Comparison of ENCODE assay signal across 11 mouse cellular contexts in genomic region chr6:137803456-137804005, GRCm38 (mm10).
"Had no signal": no experiment of that assay in that cellular context is flagged by ENCODE, and none has a peak within 500 bp of the region (broad histone marks: within the 10 kb centered on the region; RNA-seq: fewer than 3 reads in every experiment).

No protein-coding gene starts in this region.

- DNase-seq: kidney, adult 8-10 months; lung, adult 18-20 months; right cerebral cortex, postnatal 14 days; thymus, adult 2 months; thymus, postnatal 25 days had no signal

- ATAC-seq: midbrain, embryonic 16.5 days had no signal

- H3K9me3 ChIP-seq: stomach, embryonic 15.5 days had no signal

- H3K4me1 ChIP-seq: midbrain, embryonic 12.5 days; neural tube, embryonic 13.5 days; stomach, embryonic 15.5 days had no signal

- H3K4me2 ChIP-seq: limb, embryonic 13.5 days; midbrain, embryonic 12.5 days; neural tube, embryonic 13.5 days; stomach, embryonic 15.5 days had no signal

- H3K27ac ChIP-seq: limb, embryonic 13.5 days; liver, embryonic 14.5 days; midbrain, embryonic 12.5 days; neural tube, embryonic 13.5 days; stomach, embryonic 15.5 days had no signal

- H3K27me3 ChIP-seq: limb, embryonic 13.5 days; midbrain, embryonic 12.5 days; neural tube, embryonic 13.5 days; stomach, embryonic 15.5 days had no signal

- H3K9ac ChIP-seq: limb, embryonic 13.5 days; liver, embryonic 14.5 days; midbrain, embryonic 12.5 days; neural tube, embryonic 13.5 days; stomach, embryonic 15.5 days had no signal

- H3K4me3 ChIP-seq: limb, embryonic 13.5 days; midbrain, embryonic 12.5 days; neural tube, embryonic 13.5 days; stomach, embryonic 15.5 days had no signal
